Mouse (Mus musculus): ENCODE results near the gene Rnf141. TPM values are rescaled to one million over a fixed set of nuclear protein-coding genes. Genes with fewer than 3 reads are reported as not detected.

Gene Rnf141
- polyA plus RNA-seq, 1 experiment from 2014 or later: 31.6 TPM

- no peak overlapping the region for H3K9ac ChIP-seq (replicated peaks; ENCODE audit: low read depth)
- H3K27ac ChIP-seq (ENCODE audit: low read length): no peak overlapping the region
- peaks cover 4% of the 10 kb centered on the region; the same call in 1 of the 2 replicates for H3K4me1 ChIP-seq (ENCODE audit: insufficient read depth, low read depth, low read length)
- no peak overlapping the region for H3K4me2 ChIP-seq (replicated peaks; ENCODE audit: low read depth, low read length)
- TF ChIP-seq EP300 (IDR thresholded peaks at IDR 0.05) (no peak), CTCF (IDR thresholded peaks at IDR 0.05) (no peak)
- H3K27me3 ChIP-seq (replicated peaks; ENCODE audit: insufficient read depth, low read length): no peaks in the 10 kb centered on the region
- WGBS: 87% methylated on average over 6 of the region's 6 CpGs
- ATAC-seq (no peak), DNase-seq (ENCODE audit: low spot score) (no peak)
- H3K9me3 ChIP-seq (ENCODE audit: low read length): no peaks in the 10 kb centered on the region
- no peaks in the 10 kb centered on the region for H3K36me3 ChIP-seq (ENCODE audit: insufficient read depth, low read length)
- no peak overlapping the region for H3K4me3 ChIP-seq (ENCODE audit: low read depth, low read length)
Observed at GRCm38 (mm10) chr7:110867116-110867515, 22.9 kb upstream of the Rnf141 start.

GRCm38 (mm10) chr7:110866021-110866420 is 21.8 kb upstream of the Rnf141 start:
- TF ChIP-seq EP300 (IDR thresholded peaks at IDR 0.05) (no peak), CTCF (IDR thresholded peaks at IDR 0.05) (no peak)
- Histone ChIP-seq H3K27ac (ENCODE audit: low read length) (no peak overlapping the region), H3K36me3 (ENCODE audit: insufficient read depth, low read length) (no peaks in the 10 kb centered on the region), H3K4me2 (replicated peaks; ENCODE audit: low read depth, low read length) (no peak overlapping the region), H3K4me3 (ENCODE audit: low read depth, low read length) (no peak overlapping the region), H3K9me3 (ENCODE audit: low read length) (no peaks in the 10 kb centered on the region), H3K4me1 (ENCODE audit: insufficient read depth, low read depth, low read length) (peaks cover 4% of the 10 kb centered on the region; the same call in 1 of the 2 replicates), H3K9ac (replicated peaks; ENCODE audit: low read depth) (no peak overlapping the region), H3K27me3 (replicated peaks; ENCODE audit: insufficient read depth, low read length) (no peaks in the 10 kb centered on the region)
- DNase-seq (ENCODE audit: low spot score) (no peak), ATAC-seq (no peak)
- 52% methylated on average over 3 of the region's 3 CpGs for WGBS

GRCm38 (mm10) chr7:110865570-110865969 is 21.3 kb upstream of the Rnf141 start:
- TF ChIP-seq CTCF (IDR thresholded peaks at IDR 0.05): no peak
- TF ChIP-seq EP300 (IDR thresholded peaks at IDR 0.05): no peak
- no peak for ATAC-seq
- Histone ChIP-seq H3K9me3 (ENCODE audit: low read length) (no peaks in the 10 kb centered on the region), H3K4me1 (ENCODE audit: insufficient read depth, low read depth, low read length) (peaks cover 4% of the 10 kb centered on the region; the same call in 1 of the 2 replicates), H3K4me3 (ENCODE audit: low read depth, low read length) (no peak overlapping the region), H3K27me3 (replicated peaks; ENCODE audit: insufficient read depth, low read length) (no peaks in the 10 kb centered on the region), H3K36me3 (ENCODE audit: insufficient read depth, low read length) (no peaks in the 10 kb centered on the region), H3K9ac (replicated peaks; ENCODE audit: low read depth) (no peak overlapping the region), H3K27ac (ENCODE audit: low read length) (no peak overlapping the region), H3K4me2 (replicated peaks; ENCODE audit: low read depth, low read length) (no peak overlapping the region)
- DNase-seq (ENCODE audit: low spot score): no peak
- 51% methylated on average over 6 of the region's 6 CpGs for WGBS

- DNase-seq (ENCODE audit: low spot score) (no peak), ATAC-seq (no peak)
- no peak overlapping the region for H3K4me3 ChIP-seq (ENCODE audit: low read depth, low read length)
- no peak overlapping the region for H3K9ac ChIP-seq (replicated peaks; ENCODE audit: low read depth)
- no peaks in the 10 kb centered on the region for H3K9me3 ChIP-seq (ENCODE audit: low read length)
- no peaks in the 10 kb centered on the region for H3K27me3 ChIP-seq (replicated peaks; ENCODE audit: insufficient read depth, low read length)
- H3K4me2 ChIP-seq (replicated peaks; ENCODE audit: low read depth, low read length): peak overlapping the region; percentile 9; the same call in 1 of the 2 replicates
- no peaks in the 10 kb centered on the region for H3K36me3 ChIP-seq (ENCODE audit: insufficient read depth, low read length)
- no peak for TF ChIP-seq CTCF (IDR thresholded peaks at IDR 0.05)
- WGBS: 25% methylated on average over 10 of the region's 10 CpGs
- no peak overlapping the region; the same call in 1 of the 2 replicates for H3K27ac ChIP-seq (ENCODE audit: low read length)
- peaks cover 4% of the 10 kb centered on the region; the same call in 1 of the 2 replicates for H3K4me1 ChIP-seq (ENCODE audit: insufficient read depth, low read depth, low read length)
Observed at GRCm38 (mm10) chr7:110865038-110865437, 20.8 kb upstream of the Rnf141 start.

- H3K9ac ChIP-seq (replicated peaks; ENCODE audit: low read depth): no peak within 1 kb of the TSS; the same call in 1 of the 2 replicates
- peak within 1 kb of the TSS; percentile 29 for H3K4me3 ChIP-seq (ENCODE audit: low read depth, low read length)
- no peaks in the 10 kb centered on the region for H3K27me3 ChIP-seq (replicated peaks; ENCODE audit: insufficient read depth, low read length)
- peak within 1 kb of the TSS; percentile 77 for H3K27ac ChIP-seq (ENCODE audit: low read length)
- TF ChIP-seq CTCF (IDR thresholded peaks at IDR 0.05) (no peak), EP300 (IDR thresholded peaks at IDR 0.05) (peak; percentile 83)
- peak within 1 kb of the TSS; percentile 18; the same call in 1 of the 2 replicates for H3K4me2 ChIP-seq (replicated peaks; ENCODE audit: low read depth, low read length)
- peak; percentile 85 for ATAC-seq
- 53% methylated on average over 12 of the region's 12 CpGs for WGBS
- peaks cover 4% of the 10 kb centered on the region; the same call in 1 of the 2 replicates for H3K4me1 ChIP-seq (ENCODE audit: insufficient read depth, low read depth, low read length)
- peak; percentile 73 for DNase-seq (ENCODE audit: low spot score)
- H3K36me3 ChIP-seq (ENCODE audit: insufficient read depth, low read length): no peaks in the 10 kb centered on the region
- H3K9me3 ChIP-seq (ENCODE audit: low read length): no peaks in the 10 kb centered on the region
Observed at GRCm38 (mm10) chr7:110862751-110863289, 18.6 kb upstream of the Rnf141 start, which contains the start of gene Lyve1. TSS of gene Lyve1 (minus strand) at chr7:110863239.

- peak overlapping the region; percentile 9; the same call in 1 of the 2 replicates for H3K4me3 ChIP-seq (ENCODE audit: low read depth, low read length)
- TF ChIP-seq CTCF (IDR thresholded peaks at IDR 0.05): no peak
- peak; percentile 96 for TF ChIP-seq EP300 (IDR thresholded peaks at IDR 0.05)
- ATAC-seq (peak; percentile 63), DNase-seq (ENCODE audit: low spot score) (peak; percentile 81)
- no peak overlapping the region for H3K9ac ChIP-seq (replicated peaks; ENCODE audit: low read depth)
- H3K9me3 ChIP-seq (ENCODE audit: low read length): no peaks in the 10 kb centered on the region
- peaks cover 11% of the 10 kb centered on the region; the same call in 1 of the 2 replicates for H3K4me1 ChIP-seq (ENCODE audit: insufficient read depth, low read depth, low read length)
- WGBS: 28% methylated on average over 5 of the region's 5 CpGs
- H3K36me3 ChIP-seq (ENCODE audit: insufficient read depth, low read length): no peaks in the 10 kb centered on the region
- H3K27ac ChIP-seq (ENCODE audit: low read length): peak overlapping the region; percentile 65
- H3K27me3 ChIP-seq (replicated peaks; ENCODE audit: insufficient read depth, low read length): no peaks in the 10 kb centered on the region
- peak overlapping the region; percentile 34 for H3K4me2 ChIP-seq (replicated peaks; ENCODE audit: low read depth, low read length)
Observed at GRCm38 (mm10) chr7:110860129-110860528, 15.9 kb upstream of the Rnf141 start.
